Mouse (Mus musculus) CH12.LX (cell line): ENCODE measurements around the gene Ugt1a8. TPM values are rescaled to one million over a fixed set of nuclear protein-coding genes. Genes with fewer than 3 reads are reported as not detected.
"Not testable (repeated sequence)": the region's sequence is repeated elsewhere in the genome, so short reads cannot be mapped to it uniquely, and the experiment has no call there.

Experiments
- DNase-seq: peaks from one replicate; pipeline ENCODE4 v3.0.0-alpha.2; 2013; ENCODE audit errors: extremely low read depth
- H3K27ac ChIP-seq: 2 replicates; pipeline ENCODE4 v1.5.1; 2012; ENCODE audit warnings: low read depth, mild to moderate bottlenecking, control low read depth, moderate library complexity; ENCODE audit not compliant: insufficient read depth
- H3K27me3 ChIP-seq: replicated peaks from 2 replicates; pipeline ENCODE3; 2012; ENCODE audit warnings: inconsistent platforms
- H3K36me3 ChIP-seq, 2 experiments: replicated peaks in 1 of 2; 2 replicates each; pipeline versions ENCODE3 to v1.6.1; 2012; ENCODE audit warnings: inconsistent platforms in 1 of 2, low read length in 1 of 2, mild to moderate bottlenecking in 1 of 2, mixed read lengths in 1 of 2, moderate library complexity in 1 of 2; ENCODE audit not compliant: control insufficient read depth in 1 of 2, insufficient read depth in 1 of 2
- H3K4me1 ChIP-seq, 2 experiments: 2 replicates each; pipeline ENCODE4 v1.6.1; 2012; ENCODE audit warnings: inconsistent platforms in 1 of 2, moderate library complexity in 1 of 2; ENCODE audit not compliant: insufficient read depth in 2 of 2, control insufficient read depth in 1 of 2
- H3K4me2 ChIP-seq: 2 replicates; pipeline ENCODE4 v1.6.1; 2012; ENCODE audit warnings: low read depth, mild to moderate bottlenecking, control low read depth; ENCODE audit not compliant: poor library complexity, insufficient read depth, severe bottlenecking
- H3K4me3 ChIP-seq, 3 experiments: fragments of 150-350 bp in 1 of 3; sonication (generic) in 1 of 3; replicated peaks in 1 of 3; 2 replicates each; pipeline versions ENCODE3 to v1.5.1; 2011 to 2012; ENCODE audit warnings: low read depth in 2 of 3, low read length in 2 of 3, mild to moderate bottlenecking in 2 of 3, moderate library complexity in 2 of 3, control low read depth in 1 of 3, improper control_type of control experiment in 1 of 3, inconsistent platforms in 1 of 3, mixed read lengths in 1 of 3; ENCODE audit not compliant: poor library complexity in 1 of 3
- H3K79me2 ChIP-seq: replicated peaks from 2 replicates; pipeline ENCODE4 v1.6.1; 2012; ENCODE audit warnings: mild to moderate bottlenecking, moderate library complexity; ENCODE audit not compliant: control insufficient read depth, poor library complexity, insufficient read depth, severe bottlenecking; ENCODE audit errors: extremely low read depth
- H3K9ac ChIP-seq: 2 replicates; pipeline ENCODE4 v1.6.1; 2012; ENCODE audit warnings: low read depth, mild to moderate bottlenecking, control low read depth, moderate library complexity; ENCODE audit not compliant: insufficient read depth
- H3K9me3 ChIP-seq: replicated peaks from 2 replicates; pipeline ENCODE3; 2012; ENCODE audit warnings: low read length, inconsistent platforms, mixed read lengths
- BHLHE40 ChIP-seq: IDR thresholded peaks from 2 replicates; pipeline ENCODE4 v1.6.1; 2011; ENCODE audit warnings: mild to moderate bottlenecking, low read depth, low read length, improper control_type of control experiment
- E2F4 ChIP-seq: IDR thresholded peaks from 2 replicates; pipeline ENCODE4 v1.6.1; 2011; ENCODE audit warnings: low read depth, low read length, improper control_type of control experiment; ENCODE audit not compliant: insufficient replicate concordance
- GABPA ChIP-seq: IDR thresholded peaks from 2 replicates; pipeline ENCODE4 v1.6.1; 2012; ENCODE audit warnings: low read depth, low read length, improper control_type of control experiment, inconsistent platforms; ENCODE audit not compliant: insufficient replicate concordance
- JUN ChIP-seq: IDR thresholded peaks from 2 replicates; pipeline ENCODE4 v1.6.1; 2011; ENCODE audit warnings: low read depth, mild to moderate bottlenecking, low read length, improper control_type of control experiment, moderate library complexity; ENCODE audit not compliant: insufficient read depth
- KAT2A ChIP-seq: IDR thresholded peaks from 2 replicates; pipeline ENCODE4 v1.6.1; 2012; ENCODE audit warnings: low read length, improper control_type of control experiment, inconsistent platforms; ENCODE audit not compliant: insufficient replicate concordance
- MAFK ChIP-seq: IDR thresholded peaks from 2 replicates; pipeline ENCODE4 v1.6.1; 2011; ENCODE audit warnings: low read length, improper control_type of control experiment; ENCODE audit not compliant: insufficient replicate concordance
- MXI1 ChIP-seq: IDR thresholded peaks from 2 replicates; pipeline ENCODE4 v1.6.1; 2011; ENCODE audit warnings: mild to moderate bottlenecking, low read depth, low read length, improper control_type of control experiment
- NELFE ChIP-seq: IDR thresholded peaks from 2 replicates; pipeline ENCODE4 v1.6.1; 2011; ENCODE audit warnings: low read depth, low read length, improper control_type of control experiment
- PAX5 ChIP-seq: IDR thresholded peaks from 2 replicates; pipeline ENCODE4 v1.6.1; 2012; ENCODE audit warnings: low read length, inconsistent platforms, mixed read lengths
- POLR2AphosphoS2 ChIP-seq: IDR thresholded peaks from 2 replicates; pipeline ENCODE4 v1.6.1; 2011; ENCODE audit warnings: low read depth, low read length, improper control_type of control experiment
- RCOR1 ChIP-seq: conservative IDR thresholded peaks from 2 replicates; pipeline ENCODE4 v1.6.1; 2012; ENCODE audit warnings: low read depth, mild to moderate bottlenecking, inconsistent platforms, low read length, improper control_type of control experiment
- SIN3A ChIP-seq: IDR thresholded peaks from 2 replicates; pipeline ENCODE4 v1.6.1; 2012; ENCODE audit warnings: low read length, improper control_type of control experiment, inconsistent platforms
- SMC3 ChIP-seq: IDR thresholded peaks from 2 replicates; pipeline ENCODE4 v1.6.1; 2011; ENCODE audit warnings: low read depth, low read length, improper control_type of control experiment
- USF1 ChIP-seq: IDR thresholded peaks from 2 replicates; pipeline ENCODE4 v1.6.1; 2014; ENCODE audit warnings: low read depth, mild to moderate bottlenecking, inconsistent platforms, low read length, improper control_type of control experiment
- USF2 ChIP-seq: conservative IDR thresholded peaks from 2 replicates; pipeline ENCODE4 v1.6.1; 2011; ENCODE audit warnings: low read depth, low read length, improper control_type of control experiment
- ZKSCAN1 ChIP-seq: IDR thresholded peaks from 2 replicates; pipeline ENCODE4 v1.6.1; 2012; ENCODE audit warnings: low read depth, inconsistent platforms, low read length, improper control_type of control experiment, borderline replicate concordance
- dilution Hi-C: fragments of 300-500 bp; cut with MboI; formaldehyde crosslinking; loops from 2 replicates; pipeline ENCODE4 v1.14.3; 2020; ENCODE audit warnings: low sequenced_read_pairs; ENCODE audit not compliant: extremely low pct_unique_long_range_greater_than_20kb, extremely low pct_ligation_motif_present
- in situ Hi-C: fragments of 300-500 bp; cut with MboI; formaldehyde crosslinking; loops from 3 replicates; pipeline ENCODE4 v1.14.3; 2019; ENCODE audit warnings: low sequenced_read_pairs, low pct_ligation_motif_present, low pct_unique_long_range_greater_than_20kb, mixed read lengths
- polyA plus RNA-seq: library from polyadenylated mRNA; unstranded; fragments of >175 nt; gene quantifications from 2 replicates; pipeline ENCODE4 v1.2.1, GENCODE M21; 2012; ENCODE audit warnings: low read depth; ENCODE audit not compliant: insufficient read length
- total RNA-seq, 2 experiments: library from RNA; depleted of rRNA; stranded (reverse); fragments of 300-350 nt in 1 of 2; fragments of >200 nt in 1 of 2; gene quantifications; 2 replicates each; pipeline ENCODE4 v1.2.3; 2012 to 2014

Gene Ugt1a8
- total and polyA plus RNA-seq, 3 experiments: not detected

DNA sequence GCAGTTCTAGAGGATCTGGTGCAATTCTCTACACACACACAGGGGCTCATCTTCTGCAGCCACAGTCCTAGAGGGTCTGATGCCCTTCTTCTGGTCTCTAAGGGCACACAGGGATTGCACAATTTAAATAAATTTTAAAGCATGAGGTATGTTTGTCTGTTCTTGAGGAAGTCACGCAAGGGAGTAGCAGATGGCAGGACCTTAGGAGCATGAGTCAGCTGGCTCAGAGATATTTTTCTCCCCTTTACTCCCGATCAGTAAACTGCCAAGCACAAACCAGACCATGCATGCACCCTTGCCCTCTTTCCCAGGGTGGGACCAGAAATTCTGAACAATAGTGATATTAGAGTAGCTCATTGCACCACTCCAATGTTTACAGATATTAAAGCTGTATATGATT is 70.8 kb downstream of the Ugt1a8 start (continued):
- no peak for TF ChIP-seq ZKSCAN1
- no peak for TF ChIP-seq POLR2AphosphoS2
- TF ChIP-seq GABPA: no peak
- TF ChIP-seq MXI1: no peak
- no peak for TF ChIP-seq NELFE
- TF ChIP-seq, all 38 proteins: peak for 0

DNA sequence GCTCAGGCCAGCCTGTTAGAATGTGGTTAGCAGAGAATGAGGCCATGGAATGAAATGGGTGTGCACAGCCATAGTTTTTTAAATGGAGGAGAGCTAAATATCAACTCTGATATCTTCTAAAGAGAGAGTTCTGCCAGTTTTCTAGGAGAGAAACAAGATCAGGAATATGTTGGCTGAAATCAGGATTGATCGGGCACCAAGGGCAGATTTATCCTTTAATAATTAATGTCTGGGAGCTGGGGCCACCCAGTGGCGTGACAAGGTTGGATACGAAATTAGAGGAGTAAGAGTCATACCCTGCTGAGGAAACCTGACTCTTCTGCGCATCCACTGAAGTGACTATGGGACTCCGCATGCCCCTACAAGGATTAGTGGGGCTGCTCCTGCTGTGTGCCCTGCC is 78.1 kb downstream of the Ugt1a8 start, which contains the start of gene Ugt1a5:
Gene Ugt1a5, plus strand, starts transcription at position 302 of the 400 bp plus-strand sequence.
- H3K79me2 ChIP-seq: no peaks in the 10 kb centered on the region
- H3K4me3 ChIP-seq: no peak within 1 kb of the TSS
- no peak within 1 kb of the TSS for H3K9ac ChIP-seq
- dilution Hi-C loops (no loop called here), in situ Hi-C loops (no loop called here)
- peaks cover 0 to 5% of the 10 kb centered on the region in 2 experiments for H3K36me3 ChIP-seq
- no peak within 1 kb of the TSS for H3K27ac ChIP-seq
- H3K9me3 ChIP-seq: no peaks in the 10 kb centered on the region
- TF ChIP-seq SMC3 (no peak), RCOR1 (no peak), GABPA (no peak), JUN (no peak), PAX5 (no peak), SIN3A (no peak), USF1 (no peak), E2F4 (no peak), MAFK (no peak), USF2 (no peak), NELFE (no peak), KAT2A (no peak), BHLHE40 (no peak)
- H3K4me1 ChIP-seq: peaks cover 0 to 3% of the 10 kb centered on the region in 2 experiments; a peak in 1 of 4 replicates
- no peak for DNase-seq
- H3K4me2 ChIP-seq: no peak within 1 kb of the TSS
- H3K27me3 ChIP-seq: no peaks in the 10 kb centered on the region

DNA sequence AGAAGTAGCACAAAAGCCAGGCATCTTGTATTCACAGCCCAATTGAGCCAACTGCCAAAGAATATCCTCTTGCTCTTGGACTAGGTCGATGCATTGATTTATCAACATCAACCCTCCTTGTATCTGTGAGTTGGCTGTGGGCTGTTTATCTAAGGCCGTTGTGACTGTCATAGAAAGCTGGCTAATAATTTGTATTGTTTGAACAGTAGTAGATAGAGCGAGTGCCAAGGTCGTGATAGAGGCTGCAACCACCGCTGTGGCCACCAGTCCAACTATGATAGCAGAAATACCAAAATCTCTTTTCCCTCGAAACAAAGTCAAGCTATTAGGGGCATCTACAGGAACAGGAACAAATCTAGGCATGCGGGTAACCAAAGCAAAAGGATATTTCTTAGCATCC is 84.6 kb downstream of the Ugt1a8 start:
- DNase-seq, in situ Hi-C loops: not testable (repeated sequence)

More for the DNA sequence above, 84.6 kb downstream of the Ugt1a8 start:
- H3K9ac ChIP-seq, H3K79me2 ChIP-seq, H3K27ac ChIP-seq, H3K36me3 ChIP-seq, H3K4me1 ChIP-seq, dilution Hi-C loops, H3K4me3 ChIP-seq, H3K4me2 ChIP-seq, H3K9me3 ChIP-seq, H3K27me3 ChIP-seq: not testable (repeated sequence)
